Mouse (Mus musculus) lung, adult 2 months (tissue): Measurements from ENCODE around the gene Fzd7.

Experiments
- CTCF ChIP-seq: fragments of 200-500 bp; IDR thresholded peaks from 2 replicates; pipeline ENCODE4 v1.5.1; 2011; ENCODE audit warnings: mild to moderate bottlenecking, low read length, control low read depth; ENCODE audit not compliant: insufficient read depth
- POLR2A ChIP-seq: fragments of 200-500 bp; IDR thresholded peaks from 2 replicates; pipeline ENCODE4 v1.6.1; 2011; ENCODE audit warnings: low read depth, mild to moderate bottlenecking, control low read depth, low read length, borderline replicate concordance; ENCODE audit errors: extremely low read depth

DNA sequence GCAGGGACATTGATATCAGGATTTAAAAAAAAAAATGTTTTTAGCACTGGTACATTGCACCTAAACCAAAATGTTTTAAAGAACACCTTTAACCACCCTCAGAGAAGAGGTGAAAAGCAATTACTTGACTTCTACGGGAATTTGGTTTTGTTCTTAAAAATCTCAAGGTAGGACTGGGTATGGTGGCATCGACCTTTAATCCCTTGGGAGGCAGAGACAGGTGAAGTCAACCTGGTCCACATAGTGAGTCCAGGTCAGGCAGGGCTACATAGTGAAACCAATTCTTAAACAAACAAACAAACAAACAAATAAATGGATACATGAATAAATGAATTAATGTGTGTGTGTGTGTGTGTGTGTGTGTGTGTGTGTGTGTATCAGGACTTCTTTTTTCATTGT is 22.1 kb downstream of the Fzd7 start:
- TF ChIP-seq CTCF (no peak), POLR2A (no peak)
